Mouse (Mus musculus): Measurements from ENCODE around the gene Slc38a7.
"Not testable (repeated sequence)": the region's sequence is repeated elsewhere in the genome, so short reads cannot be mapped to it uniquely, and the experiment has no call there.

Slc38a7 gene

GRCm38 (mm10) chr8:95875270-95875669 is 21.9 kb upstream of the Slc38a7 start:
- DNase-seq (ENCODE audit: low read depth, low spot score) = no peak
- no peaks in the 10 kb centered on the region for H3K27me3 ChIP-seq (ENCODE audit: control insufficient read depth, insufficient read depth, low read length, poor library complexity, severe bottlenecking)
- H3K36me3 ChIP-seq (ENCODE audit: control insufficient read depth, insufficient read depth, low read length, poor library complexity, severe bottlenecking) = peaks cover 16% of the 10 kb centered on the region

- peaks cover 18% of the 10 kb centered on the region for H3K36me3 ChIP-seq (ENCODE audit: control insufficient read depth, insufficient read depth, low read length, poor library complexity, severe bottlenecking)
- DNase-seq (ENCODE audit: low read depth, low spot score) = no peak
- H3K27me3 ChIP-seq (ENCODE audit: control insufficient read depth, insufficient read depth, low read length, poor library complexity, severe bottlenecking) = no peaks in the 10 kb centered on the region
These were observed 18.4 kb upstream of the Slc38a7 start for GRCm38 (mm10) chr8:95871690-95872089.

- not testable (repeated sequence) for H3K27me3 ChIP-seq (ENCODE audit: control insufficient read depth, insufficient read depth, low read length, poor library complexity, severe bottlenecking); H3K36me3 ChIP-seq (ENCODE audit: control insufficient read depth, insufficient read depth, low read length, poor library complexity, severe bottlenecking); DNase-seq (ENCODE audit: low read depth, low spot score)
These were observed 11.5 kb upstream of the Slc38a7 start for GRCm38 (mm10) chr8:95864851-95865250.

GRCm38 (mm10) chr8:95863761-95864440 is 10.6 kb upstream of the Slc38a7 start:
- not testable (repeated sequence) for DNase-seq (ENCODE audit: low read depth, low spot score); H3K27me3 ChIP-seq (ENCODE audit: control insufficient read depth, insufficient read depth, low read length, poor library complexity, severe bottlenecking); H3K36me3 ChIP-seq (ENCODE audit: control insufficient read depth, insufficient read depth, low read length, poor library complexity, severe bottlenecking)

GRCm38 (mm10) chr8:95854174-95854573 is 835 bp upstream of the Slc38a7 start:
- H3K36me3 ChIP-seq (ENCODE audit: control insufficient read depth, insufficient read depth, low read length, poor library complexity, severe bottlenecking) = no peaks in the 10 kb centered on the region
- no peaks in the 10 kb centered on the region; the same call in 1 of the 2 replicates for H3K27me3 ChIP-seq (ENCODE audit: control insufficient read depth, insufficient read depth, low read length, poor library complexity, severe bottlenecking)
- no peak for DNase-seq (ENCODE audit: low read depth, low spot score)

- H3K36me3 ChIP-seq (ENCODE audit: control insufficient read depth, insufficient read depth, low read length, poor library complexity, severe bottlenecking) = peaks cover 3% of the 10 kb centered on the region
- DNase-seq (ENCODE audit: low read depth, low spot score) = peak; percentile 32
- H3K27me3 ChIP-seq (ENCODE audit: control insufficient read depth, insufficient read depth, low read length, poor library complexity, severe bottlenecking) = no peaks in the 10 kb centered on the region; the same call in 1 of the 2 replicates
These were observed 1.0 kb downstream of the Slc38a7 start for GRCm38 (mm10) chr8:95852290-95852689.

- H3K36me3 ChIP-seq (ENCODE audit: control insufficient read depth, insufficient read depth, low read length, poor library complexity, severe bottlenecking) = peaks cover 5% of the 10 kb centered on the region
- DNase-seq (ENCODE audit: low read depth, low spot score) = no peak
- H3K27me3 ChIP-seq (ENCODE audit: control insufficient read depth, insufficient read depth, low read length, poor library complexity, severe bottlenecking) = no peaks in the 10 kb centered on the region; the same call in 1 of the 2 replicates
These were observed 3.0 kb downstream of the Slc38a7 start for GRCm38 (mm10) chr8:95850326-95850725.

GRCm38 (mm10) chr8:95848734-95849464 is 4.4 kb downstream of the Slc38a7 start:
- no peaks in the 10 kb centered on the region; the same call in 1 of the 2 replicates for H3K27me3 ChIP-seq (ENCODE audit: control insufficient read depth, insufficient read depth, low read length, poor library complexity, severe bottlenecking)
- H3K36me3 ChIP-seq (ENCODE audit: control insufficient read depth, insufficient read depth, low read length, poor library complexity, severe bottlenecking) = peaks cover 5% of the 10 kb centered on the region
- no peak for DNase-seq (ENCODE audit: low read depth, low spot score)

- no peak for DNase-seq (ENCODE audit: low read depth, low spot score)
- H3K27me3 ChIP-seq (ENCODE audit: control insufficient read depth, insufficient read depth, low read length, poor library complexity, severe bottlenecking) = no peaks in the 10 kb centered on the region
- H3K36me3 ChIP-seq (ENCODE audit: control insufficient read depth, insufficient read depth, low read length, poor library complexity, severe bottlenecking) = peaks cover 5% of the 10 kb centered on the region
These were observed 5.2 kb downstream of the Slc38a7 start for GRCm38 (mm10) chr8:95848061-95848551.

- peaks cover 7% of the 10 kb centered on the region for H3K36me3 ChIP-seq (ENCODE audit: control insufficient read depth, insufficient read depth, low read length, poor library complexity, severe bottlenecking)
- no peak for DNase-seq (ENCODE audit: low read depth, low spot score)
These were observed 8.3 kb downstream of the Slc38a7 start for GRCm38 (mm10) chr8:95845026-95845425.

GRCm38 (mm10) chr8:95843968-95844367 is 9.4 kb downstream of the Slc38a7 start:
- Histone ChIP-seq H3K36me3 (ENCODE audit: control insufficient read depth, insufficient read depth, low read length, poor library complexity, severe bottlenecking) (peaks cover 7% of the 10 kb centered on the region), H3K27me3 (ENCODE audit: control insufficient read depth, insufficient read depth, low read length, poor library complexity, severe bottlenecking) (no peaks in the 10 kb centered on the region)
- no peak for DNase-seq (ENCODE audit: low read depth, low spot score)

More at GRCm38 (mm10) chr8:95845026-95845425, 8.3 kb downstream of the Slc38a7 start:
- no peaks in the 10 kb centered on the region for H3K27me3 ChIP-seq (ENCODE audit: control insufficient read depth, insufficient read depth, low read length, poor library complexity, severe bottlenecking)

- H3K36me3 ChIP-seq (ENCODE audit: control insufficient read depth, insufficient read depth, low read length, poor library complexity, severe bottlenecking) = peaks cover 4% of the 10 kb centered on the region
- DNase-seq (ENCODE audit: low read depth, low spot score) = no peak
- no peaks in the 10 kb centered on the region for H3K27me3 ChIP-seq (ENCODE audit: control insufficient read depth, insufficient read depth, low read length, poor library complexity, severe bottlenecking)
These were observed 11.9 kb downstream of the Slc38a7 start for GRCm38 (mm10) chr8:95841436-95841835.

- Histone ChIP-seq H3K36me3 (ENCODE audit: control insufficient read depth, insufficient read depth, low read length, poor library complexity, severe bottlenecking) (peaks cover 2% of the 10 kb centered on the region; the same call in 1 of the 2 replicates), H3K27me3 (ENCODE audit: control insufficient read depth, insufficient read depth, low read length, poor library complexity, severe bottlenecking) (no peaks in the 10 kb centered on the region)
- no peak for DNase-seq (ENCODE audit: low read depth, low spot score)
These were observed 14.1 kb downstream of the Slc38a7 start for GRCm38 (mm10) chr8:95839289-95839688.

GRCm38 (mm10) chr8:95837266-95837665 is 16.1 kb downstream of the Slc38a7 start:
- no peak for DNase-seq (ENCODE audit: low read depth, low spot score)
- no peaks in the 10 kb centered on the region for H3K27me3 ChIP-seq (ENCODE audit: control insufficient read depth, insufficient read depth, low read length, poor library complexity, severe bottlenecking)
- peaks cover 2% of the 10 kb centered on the region; the same call in 1 of the 2 replicates for H3K36me3 ChIP-seq (ENCODE audit: control insufficient read depth, insufficient read depth, low read length, poor library complexity, severe bottlenecking)

- no peaks in the 10 kb centered on the region for H3K27me3 ChIP-seq (ENCODE audit: control insufficient read depth, insufficient read depth, low read length, poor library complexity, severe bottlenecking)
- H3K36me3 ChIP-seq (ENCODE audit: control insufficient read depth, insufficient read depth, low read length, poor library complexity, severe bottlenecking) = peaks cover 2% of the 10 kb centered on the region; the same call in 1 of the 2 replicates
- no peak for DNase-seq (ENCODE audit: low read depth, low spot score)
These were observed 17.4 kb downstream of the Slc38a7 start for GRCm38 (mm10) chr8:95835891-95836290.

Measured in splenic B cell, adult 2 months (primary cell).